Mouse (Mus musculus): ENCODE results near the gene Olfr462. TPM values are rescaled to one million over a fixed set of nuclear protein-coding genes. Genes with fewer than 3 reads are reported as not detected.
"Not testable (repeated sequence)": the region's sequence is repeated elsewhere in the genome, so short reads cannot be mapped to it uniquely, and the experiment has no call there.

Gene Olfr462
- total RNA-seq (2021), result not detected
- long read RNA-seq, experiment 1, result 0 reads
- long read RNA-seq, experiment 2, result 0 reads

GRCm38 (mm10) chr11:87892168-87892567, at the start of gene Olfr462:
Olfr462 (minus strand) TSS chr11:87892268.
- no peak for DNase-seq (ENCODE audit: low spot score in 2 of 2)

GRCm38 (mm10) chr11:87935467-87935866, 43.4 kb upstream of the Olfr462 start:
- DNase-seq (ENCODE audit: low spot score in 2 of 2), result no peak

- DNase-seq (ENCODE audit: low spot score in 2 of 2), result no peak
These were observed 41.7 kb upstream of the Olfr462 start for GRCm38 (mm10) chr11:87933731-87934130.

- no peak for DNase-seq (ENCODE audit: low spot score in 2 of 2)
These were observed 38.3 kb upstream of the Olfr462 start for GRCm38 (mm10) chr11:87930348-87930747.

GRCm38 (mm10) chr11:87920966-87921365, 28.9 kb upstream of the Olfr462 start, which contains the start of gene Olfr464:
Olfr464 (minus strand) TSS chr11:87920967.
- no peak for DNase-seq (ENCODE audit: low spot score in 2 of 2)

- no peak for DNase-seq (ENCODE audit: low spot score in 2 of 2)
These were observed 28.2 kb upstream of the Olfr462 start for GRCm38 (mm10) chr11:87920301-87920700.

GRCm38 (mm10) chr11:87916005-87916404, 23.9 kb upstream of the Olfr462 start:
- no peak for DNase-seq (ENCODE audit: low spot score in 2 of 2)

GRCm38 (mm10) chr11:87904331-87904730, 12.3 kb upstream of the Olfr462 start:
- no peak for DNase-seq (ENCODE audit: low spot score in 2 of 2)

GRCm38 (mm10) chr11:87897287-87897686, 5.2 kb upstream of the Olfr462 start, which contains the start of gene Olfr463:
Olfr463 (minus strand) TSS chr11:87897387.
- no peak for DNase-seq (ENCODE audit: low spot score in 2 of 2)

GRCm38 (mm10) chr11:87884856-87885255, 7.2 kb downstream of the Olfr462 start:
- DNase-seq (ENCODE audit: low spot score in 2 of 2), result no peak

GRCm38 (mm10) chr11:87883493-87883892, 8.6 kb downstream of the Olfr462 start:
- DNase-seq (ENCODE audit: low spot score in 2 of 2), result no peak

GRCm38 (mm10) chr11:87881714-87882113, 10.4 kb downstream of the Olfr462 start:
- DNase-seq (ENCODE audit: low spot score in 2 of 2), result no peak

GRCm38 (mm10) chr11:87879826-87880225, 12.2 kb downstream of the Olfr462 start:
- DNase-seq (ENCODE audit: low spot score in 2 of 2), result no peak

- no peak for DNase-seq (ENCODE audit: low spot score in 2 of 2)
These were observed 16.6 kb downstream of the Olfr462 start, which contains the start of gene Epx for GRCm38 (mm10) chr11:87875436-87875835. Epx (minus strand) TSS chr11:87875536.

GRCm38 (mm10) chr11:87871766-87872165, 20.3 kb downstream of the Olfr462 start:
- DNase-seq (ENCODE audit: low spot score in 2 of 2), result no peak

- no peak for DNase-seq (ENCODE audit: low spot score in 2 of 2)
These were observed 22.0 kb downstream of the Olfr462 start for GRCm38 (mm10) chr11:87870096-87870495.

- not testable (repeated sequence) for DNase-seq (ENCODE audit: low spot score in 2 of 2)
These were observed 25.2 kb downstream of the Olfr462 start for GRCm38 (mm10) chr11:87866891-87867290.

GRCm38 (mm10) chr11:87862805-87863204, 29.3 kb downstream of the Olfr462 start:
- DNase-seq (ENCODE audit: low spot score in 2 of 2), result no peak

- DNase-seq (ENCODE audit: low spot score in 2 of 2), result no peak
These were observed 31.6 kb downstream of the Olfr462 start for GRCm38 (mm10) chr11:87860426-87860825.

- no peak for DNase-seq (ENCODE audit: low spot score in 2 of 2)
These were observed 32.8 kb downstream of the Olfr462 start for GRCm38 (mm10) chr11:87859273-87859672.

GRCm38 (mm10) chr11:87854550-87854949, 37.5 kb downstream of the Olfr462 start:
- DNase-seq (ENCODE audit: low spot score in 2 of 2), result no peak

- DNase-seq (ENCODE audit: low spot score in 2 of 2), result peak in 1 of 2 experiments; percentile 11
These were observed 38.5 kb downstream of the Olfr462 start for GRCm38 (mm10) chr11:87853597-87853954.

Measured in adrenal gland, adult 18-20 months (tissue).